Mouse (Mus musculus): ENCODE measurements around the gene Adcy3.

- no peak for TF ChIP-seq POLR2A (IDR thresholded peaks at IDR 0.05; ENCODE audit: low read depth, low read length)
- no peak for TF ChIP-seq CTCF (conservative IDR thresholded peaks at IDR 0.05; ENCODE audit: insufficient read depth, insufficient read length, low read depth, low read length)
Measured at GRCm38 (mm10) chr12:4169622-4170021, 36.7 kb downstream of the Adcy3 start.

Data from kidney, adult 2 months (tissue).